Mouse (Mus musculus): Measurements from ENCODE around the gene Ubxn1. TPM values are rescaled to one million over a fixed set of nuclear protein-coding genes. Genes with fewer than 3 reads are reported as not detected.
"Not testable (repeated sequence)": the region's sequence is repeated elsewhere in the genome, so short reads cannot be mapped to it uniquely, and the experiment has no call there.

The Ubxn1 gene
- polyA plus RNA-seq, 1 experiment from 2014 or later, result 179 TPM

DNA sequence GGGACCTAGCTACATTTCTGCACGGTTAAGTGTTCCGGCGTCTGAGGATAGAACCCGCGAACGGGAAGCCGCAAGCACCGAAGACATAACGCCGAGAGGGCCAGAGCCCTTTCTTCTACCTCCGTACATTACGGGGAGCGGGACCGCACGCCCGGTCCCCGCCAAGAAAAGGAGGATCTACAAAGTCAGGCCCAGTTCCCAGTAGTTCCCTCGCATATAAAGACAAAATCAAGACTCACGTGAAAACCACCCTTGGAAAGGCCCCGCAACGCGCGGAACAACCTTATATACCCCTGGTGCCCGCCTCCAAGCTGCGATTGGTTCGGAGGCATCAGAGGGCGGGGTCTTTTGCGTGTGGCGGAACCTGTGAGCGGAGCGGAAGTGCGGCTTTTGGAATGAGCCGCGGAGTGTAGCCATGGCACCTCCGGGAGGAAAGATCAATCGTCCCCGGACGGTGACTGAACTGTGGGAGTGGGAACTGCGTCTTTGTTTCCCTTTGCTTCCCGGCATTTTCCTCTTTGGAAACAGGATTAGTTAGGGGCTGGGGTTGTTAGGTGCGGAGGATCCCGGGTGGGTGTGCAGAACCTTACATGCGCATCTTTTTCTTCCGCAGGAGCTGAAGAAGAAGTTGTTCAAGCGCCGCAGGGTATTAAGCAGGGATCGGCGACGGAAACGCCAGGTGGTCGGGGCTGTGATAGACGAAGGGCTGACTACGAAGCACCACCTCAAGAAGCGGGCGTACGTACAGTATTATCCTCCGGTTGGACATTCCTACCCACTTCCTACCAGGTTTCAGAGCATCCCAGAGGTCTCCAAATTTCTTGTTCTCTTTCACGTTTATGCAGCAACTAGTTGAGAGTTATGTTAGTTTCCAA is 17.5 kb downstream of the Ubxn1 start, which contains the start of the genes 1810009A15Rik and Gm49416:
Gene 1810009A15Rik, plus strand, starts transcription at position 343 of the 875 bp plus-strand sequence.
Gene Gm49416, plus strand, starts transcription at position 416 of the 875 bp plus-strand sequence.
- no peaks in the 10 kb centered on the region for H3K27me3 ChIP-seq
- H3K36me3 ChIP-seq, result peaks cover 14% of the 10 kb centered on the region
- H3K4me1 ChIP-seq, result peaks cover 21% of the 10 kb centered on the region
- peak within 1 kb of the TSS; percentile 88 for H3K27ac ChIP-seq
- WGBS, result under 1% methylated on average over 58 of the region's 58 CpGs
- no peaks in the 10 kb centered on the region for H3K9me3 ChIP-seq
- peak within 1 kb of the TSS; percentile 93 for H3K9ac ChIP-seq
- peak within 1 kb of the TSS; percentile 70 for H3K4me3 ChIP-seq
- ATAC-seq (ENCODE audit: low FRiP score, low read depth), result peak; percentile 95
- peak within 1 kb of the TSS; percentile 66 for H3K4me2 ChIP-seq (replicated peaks)

DNA sequence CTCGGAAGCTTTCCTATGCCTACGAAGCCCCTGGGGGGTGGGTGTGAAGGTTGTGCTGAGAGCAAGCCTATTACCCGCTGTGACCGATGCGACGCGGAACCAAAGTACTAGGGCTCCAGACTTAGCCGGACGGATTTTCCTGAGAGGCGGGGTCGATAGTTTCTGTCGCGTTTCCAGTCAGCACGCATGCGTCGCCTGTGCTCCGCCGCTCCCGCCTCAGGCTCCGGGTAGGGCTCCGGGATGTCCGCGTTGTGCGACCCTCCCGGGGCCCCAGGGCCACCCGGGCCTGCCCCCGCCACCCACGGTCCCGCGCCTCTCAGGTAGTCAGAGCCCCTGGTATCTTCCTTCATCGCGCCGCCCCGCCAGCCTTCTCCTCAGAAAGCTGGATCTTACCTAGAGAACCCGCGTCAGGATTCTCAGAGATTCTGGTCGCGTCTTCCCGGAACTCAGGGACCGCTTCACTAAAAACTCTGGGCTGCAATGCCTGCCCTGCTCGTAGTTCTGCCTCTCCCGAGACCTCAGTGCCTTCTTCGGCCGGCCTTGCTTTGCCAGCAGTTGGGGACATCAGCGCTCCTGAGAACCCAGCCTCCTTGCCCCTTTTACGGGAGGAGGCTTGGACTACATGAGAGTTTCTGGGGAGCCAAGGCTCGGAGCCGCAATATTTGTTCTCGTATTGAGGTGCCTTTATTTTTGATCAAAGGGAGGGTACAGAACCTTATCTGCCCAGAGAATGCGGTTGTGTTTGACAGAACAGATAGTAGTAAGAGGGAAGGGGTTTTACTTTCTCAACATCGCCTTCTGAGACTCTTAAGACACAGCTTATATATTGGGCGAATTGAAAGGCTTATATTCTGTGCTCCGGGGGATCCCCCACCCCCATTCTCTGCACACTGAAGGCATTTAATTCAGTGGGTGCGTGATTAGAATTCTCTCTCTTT is 21.8 kb downstream of the Ubxn1 start, which contains the start of gene Ints5:
Gene Ints5, plus strand, starts transcription at position 177 of the 938 bp plus-strand sequence.
- peak within 1 kb of the TSS; percentile 88 for H3K4me2 ChIP-seq (replicated peaks)
- peak; percentile 60 for ATAC-seq (ENCODE audit: low FRiP score, low read depth)
- H3K9ac ChIP-seq, result peak within 1 kb of the TSS; percentile 94
- H3K36me3 ChIP-seq, result peaks cover 40% of the 10 kb centered on the region
- no peaks in the 10 kb centered on the region for H3K27me3 ChIP-seq
- H3K9me3 ChIP-seq, result no peaks in the 10 kb centered on the region
- H3K4me3 ChIP-seq, result peak within 1 kb of the TSS; percentile 88
- peak within 1 kb of the TSS; percentile 79 for H3K27ac ChIP-seq
- 2% methylated on average over 54 of the region's 54 CpGs for whole genome bisulfite sequencing
- peaks cover 35% of the 10 kb centered on the region for H3K4me1 ChIP-seq

DNA sequence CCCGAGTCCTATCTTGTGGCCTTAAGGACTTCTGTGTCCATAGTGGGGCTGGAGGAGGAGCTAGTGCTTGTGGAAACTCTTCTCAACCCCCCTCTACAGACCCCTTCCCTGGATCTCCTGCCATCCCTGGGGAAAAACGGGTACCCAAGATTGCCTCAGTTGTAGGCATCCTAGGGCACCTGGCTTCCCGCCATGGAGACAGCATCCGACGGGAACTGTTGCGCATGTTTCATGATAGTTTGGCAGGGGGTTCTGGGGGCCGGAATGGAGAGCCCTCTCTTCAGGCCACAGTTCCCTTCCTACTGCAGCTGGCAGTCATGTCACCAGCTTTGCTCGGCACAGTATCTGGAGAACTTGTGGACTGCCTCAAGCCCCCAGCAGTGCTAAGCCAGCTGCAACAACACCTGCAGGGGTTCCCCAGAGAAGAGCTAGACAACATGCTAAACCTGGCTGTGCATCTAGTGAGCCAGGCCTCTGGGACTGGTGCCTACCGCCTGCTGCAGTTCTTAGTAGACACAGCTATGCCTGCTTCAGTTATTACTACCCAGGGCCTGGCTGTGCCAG is 24.2 kb downstream of the Ubxn1 start:
- Histone ChIP-seq H3K4me1 (peaks cover 45% of the 10 kb centered on the region), H3K4me2 (replicated peaks) (no peak overlapping the region), H3K27me3 (no peaks in the 10 kb centered on the region), H3K27ac (no peak overlapping the region), H3K4me3 (no peak overlapping the region), H3K9ac (peak overlapping the region; percentile 25; the same call in 1 of the 2 replicates), H3K36me3 (peaks cover 37% of the 10 kb centered on the region), H3K9me3 (no peaks in the 10 kb centered on the region)
- 91% methylated on average over 9 of the region's 9 CpGs for WGBS
- no peak for ATAC-seq (ENCODE audit: low FRiP score, low read depth)

DNA sequence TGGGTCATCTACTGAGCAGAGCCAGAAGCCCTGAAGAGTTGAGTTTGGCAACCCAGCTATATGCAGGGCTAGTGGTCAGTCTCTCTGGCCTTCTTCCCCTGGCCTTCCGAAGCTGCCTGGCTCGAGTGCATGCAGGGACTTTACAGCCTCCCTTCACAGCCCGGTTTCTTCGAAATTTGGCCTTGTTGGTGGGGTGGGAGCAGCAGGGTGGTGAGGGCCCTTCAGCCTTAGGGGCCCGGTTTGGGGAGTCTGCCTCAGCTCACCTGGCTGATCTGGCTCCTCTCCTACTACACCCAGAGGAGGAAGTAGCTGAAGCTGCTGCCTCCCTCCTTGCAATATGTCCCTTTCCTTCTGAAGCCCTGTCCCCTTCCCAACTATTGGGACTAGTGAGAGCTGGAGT is 24.9 kb downstream of the Ubxn1 start:
- WGBS, result 79% methylated on average over 5 of the region's 5 CpGs
- peaks cover 45% of the 10 kb centered on the region for H3K4me1 ChIP-seq
- H3K4me2 ChIP-seq (replicated peaks); H3K27ac ChIP-seq; H3K9me3 ChIP-seq; H3K4me3 ChIP-seq; H3K27me3 ChIP-seq; ATAC-seq (ENCODE audit: low FRiP score, low read depth): not testable (repeated sequence)
- H3K36me3 ChIP-seq, result peaks cover 31% of the 10 kb centered on the region
- peak overlapping the region; percentile 72; the same call in 1 of the 2 replicates for H3K9ac ChIP-seq

DNA sequence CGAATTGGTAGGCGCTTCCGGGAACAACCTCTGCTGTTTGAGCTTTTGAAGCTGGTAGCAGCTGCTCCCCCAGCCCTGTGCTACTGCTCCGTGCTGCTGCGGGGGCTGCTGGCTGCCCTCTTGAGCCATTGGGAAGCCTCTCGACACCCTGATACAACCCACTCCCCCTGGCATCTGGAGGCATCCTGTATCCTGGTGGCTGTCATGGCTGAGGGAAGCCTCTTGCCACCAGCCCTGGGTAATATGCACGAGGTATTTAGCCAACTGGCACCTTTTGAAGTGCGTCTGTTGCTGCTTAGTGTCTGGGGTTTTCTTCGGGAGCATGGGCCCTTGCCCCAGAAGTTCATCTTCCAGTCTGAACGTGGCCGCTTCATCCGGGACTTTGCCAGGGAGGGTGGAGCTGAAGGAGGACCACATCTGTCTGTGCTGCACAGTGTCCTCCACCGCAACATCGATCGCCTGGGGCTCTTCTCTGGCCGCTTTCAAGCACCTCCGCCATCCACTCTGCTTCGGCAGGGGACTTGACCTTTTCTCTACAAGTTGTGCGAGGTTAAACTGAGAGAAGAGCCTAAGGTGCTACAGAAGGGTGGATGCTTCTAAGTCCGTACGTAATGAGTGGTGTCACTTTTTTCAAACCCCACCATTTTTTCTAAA is 26.0 kb downstream of the Ubxn1 start:
- ATAC-seq (ENCODE audit: low FRiP score, low read depth), result peak; percentile 43
- Histone ChIP-seq H3K36me3 (peaks cover 38% of the 10 kb centered on the region), H3K4me3 (peak overlapping the region; percentile 93), H3K4me1 (peaks cover 45% of the 10 kb centered on the region), H3K9ac (peak overlapping the region; percentile 72), H3K4me2 (replicated peaks) (peak overlapping the region; percentile 80), H3K27ac (peak overlapping the region; percentile 90)
- WGBS, result 19% methylated on average over 21 of the region's 21 CpGs
- H3K27me3 ChIP-seq, H3K9me3 ChIP-seq: not testable (repeated sequence)

DNA sequence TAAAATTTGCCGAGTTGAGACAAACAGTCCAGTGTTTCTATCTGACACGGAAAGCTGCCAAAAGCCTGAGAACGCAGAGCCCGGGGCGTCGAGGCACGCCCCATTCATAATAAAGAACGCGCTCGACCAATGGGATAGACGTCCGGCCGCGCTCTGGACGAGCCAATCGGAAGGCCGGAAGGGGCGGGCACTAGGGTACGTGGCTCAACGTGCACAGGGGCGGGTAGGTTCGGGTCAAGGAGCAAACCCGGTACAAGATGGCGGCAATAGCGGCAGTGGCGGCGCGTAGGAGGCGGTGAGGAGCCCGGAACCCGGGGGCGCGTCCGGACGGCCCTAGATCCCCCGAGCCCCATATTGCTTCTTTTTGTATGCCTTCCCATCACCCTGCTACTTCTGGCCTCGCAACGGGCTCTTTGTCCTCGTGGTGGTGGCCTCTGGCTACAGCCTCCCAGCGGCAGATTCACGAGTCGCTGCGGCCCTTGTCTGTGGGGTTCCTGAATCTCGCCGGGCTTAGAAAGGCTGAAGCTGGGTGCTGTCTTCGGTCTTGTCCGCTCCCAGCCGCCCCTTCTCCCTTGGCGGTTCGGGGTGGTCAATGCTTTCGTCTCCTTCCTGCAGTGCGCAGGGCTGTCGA is 26.7 kb downstream of the Ubxn1 start, which contains the start of gene Ganab:
Gene Ganab, plus strand, starts transcription at position 207 of the 631 bp plus-strand sequence.
- H3K4me2 ChIP-seq (replicated peaks), result peak within 1 kb of the TSS; percentile 80
- under 1% methylated on average over 53 of the region's 53 CpGs for WGBS
- H3K4me1 ChIP-seq, result peaks cover 45% of the 10 kb centered on the region

DNA sequence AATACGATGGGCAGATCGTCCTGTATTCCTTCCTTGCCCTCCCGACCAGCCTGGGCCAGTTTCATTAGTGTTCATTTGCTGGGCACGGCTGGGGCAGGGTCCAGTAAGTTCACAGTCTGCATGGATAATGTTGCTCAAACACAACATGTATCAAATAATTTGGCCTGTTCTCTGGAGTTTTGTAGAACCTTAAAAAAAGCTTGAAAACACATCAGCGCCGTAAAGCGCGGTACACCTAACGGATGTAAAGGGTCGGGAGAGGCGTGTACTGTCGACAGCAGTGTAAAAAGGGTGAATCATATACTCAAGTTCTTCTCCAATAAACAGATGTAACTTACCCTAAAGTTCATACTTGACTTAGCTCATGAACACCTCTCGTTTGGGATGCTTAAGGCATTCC is 27.3 kb downstream of the Ubxn1 start:
- ATAC-seq (ENCODE audit: low FRiP score, low read depth), result no peak
- Histone ChIP-seq H3K36me3 (peaks cover 48% of the 10 kb centered on the region), H3K4me3 (peak overlapping the region; percentile 93), H3K27ac (peak overlapping the region; percentile 91), H3K4me2 (replicated peaks) (peak overlapping the region; percentile 80), H3K27me3 (no peaks in the 10 kb centered on the region), H3K9ac (peak overlapping the region; percentile 97), H3K4me1 (peaks cover 43% of the 10 kb centered on the region), H3K9me3 (no peaks in the 10 kb centered on the region)
- WGBS, result 9% methylated on average over 13 of the region's 13 CpGs

More for the DNA sequence above, 26.7 kb downstream of the Ubxn1 start, which contains the start of gene Ganab:
- Histone ChIP-seq H3K4me3 (peak within 1 kb of the TSS; percentile 93), H3K27ac (peak within 1 kb of the TSS; percentile 91), H3K9me3 (no peaks in the 10 kb centered on the region), H3K9ac (peak within 1 kb of the TSS; percentile 97), H3K36me3 (peaks cover 43% of the 10 kb centered on the region), H3K27me3 (no peaks in the 10 kb centered on the region)
- ATAC-seq (ENCODE audit: low FRiP score, low read depth), result peak; percentile 99

DNA sequence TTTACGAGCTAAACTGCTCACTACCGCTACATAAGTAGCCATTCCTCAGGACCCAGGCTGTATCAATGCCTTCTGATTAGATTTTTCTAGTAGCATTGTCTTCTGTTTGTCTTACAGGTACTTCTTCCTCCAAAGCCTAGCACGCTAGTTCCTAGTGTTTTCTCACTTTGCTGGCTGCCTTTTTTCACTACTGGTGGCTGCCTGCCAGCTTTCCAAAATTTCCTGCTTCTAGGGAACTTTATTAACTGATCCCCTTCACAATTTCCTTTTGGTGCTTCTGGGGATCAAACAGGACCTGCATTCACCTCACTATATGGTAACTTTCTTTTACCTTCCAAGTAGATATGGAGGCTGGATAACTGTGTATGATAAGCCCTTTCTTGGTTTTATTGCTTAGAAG is 27.8 kb downstream of the Ubxn1 start:
- Histone ChIP-seq H3K27ac (no peak overlapping the region), H3K4me3 (peak overlapping the region; percentile 93)

DNA sequence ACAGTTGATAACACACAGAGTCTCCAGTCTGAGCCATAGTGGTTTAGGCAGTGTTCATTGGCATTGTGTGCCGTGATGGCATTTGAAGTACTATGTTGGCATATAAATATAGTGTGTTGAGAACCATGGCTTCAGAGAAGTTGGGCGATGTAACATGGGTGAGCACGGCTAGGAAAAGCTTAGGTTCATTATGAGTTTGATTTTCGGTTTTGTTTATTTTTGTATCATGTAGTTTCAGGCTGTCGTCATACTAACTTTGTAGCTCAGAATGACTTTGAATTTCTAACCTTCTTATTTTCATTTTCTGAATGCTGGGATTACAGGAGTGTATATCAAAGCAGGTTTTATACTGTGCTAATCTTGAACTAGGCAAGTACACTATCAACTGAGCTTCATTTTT is 32.1 kb downstream of the Ubxn1 start:
- H3K4me1 ChIP-seq, result peaks cover 16% of the 10 kb centered on the region
- no peak overlapping the region for H3K9ac ChIP-seq
- H3K9me3 ChIP-seq, result no peaks in the 10 kb centered on the region
- no peaks in the 10 kb centered on the region for H3K27me3 ChIP-seq
- H3K36me3 ChIP-seq, result peaks cover 67% of the 10 kb centered on the region
- WGBS, result 98% methylated on average over 5 of the region's 5 CpGs
- H3K4me3 ChIP-seq, result no peak overlapping the region
- no peak overlapping the region for H3K27ac ChIP-seq
- ATAC-seq (ENCODE audit: low FRiP score, low read depth), result no peak
- H3K4me2 ChIP-seq (replicated peaks), result no peak overlapping the region

More for the DNA sequence above, 27.8 kb downstream of the Ubxn1 start:
- no peak for ATAC-seq (ENCODE audit: low FRiP score, low read depth)
- no peaks in the 10 kb centered on the region for H3K27me3 ChIP-seq
- H3K36me3 ChIP-seq, result peaks cover 53% of the 10 kb centered on the region
- H3K4me1 ChIP-seq, result peaks cover 38% of the 10 kb centered on the region
- H3K9ac ChIP-seq, result peak overlapping the region; percentile 97
- WGBS, result 33% methylated on average over 3 of the region's 3 CpGs
- no peaks in the 10 kb centered on the region for H3K9me3 ChIP-seq
- peak overlapping the region; percentile 80 for H3K4me2 ChIP-seq (replicated peaks)

DNA sequence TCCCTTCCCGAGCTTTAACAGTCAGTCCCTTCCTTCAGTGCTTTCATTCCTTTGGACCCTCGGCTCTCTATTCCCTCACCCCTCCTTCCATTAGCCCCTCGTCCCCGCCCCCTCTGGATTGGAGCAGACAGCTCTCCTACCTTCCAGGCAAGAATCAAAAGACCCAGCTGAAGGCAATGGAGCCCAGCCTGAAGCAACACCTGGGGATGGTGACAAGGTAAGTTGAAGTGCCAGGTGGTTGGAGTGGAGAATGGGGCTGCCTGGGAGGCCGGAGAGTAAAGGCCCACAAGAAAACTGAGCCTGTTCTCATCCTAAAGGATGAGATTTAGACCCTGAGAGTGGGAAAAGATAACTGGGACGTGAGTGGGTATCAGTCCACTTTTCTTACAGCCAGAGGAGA is 37.2 kb downstream of the Ubxn1 start:
- Histone ChIP-seq H3K9me3 (no peaks in the 10 kb centered on the region), H3K4me1 (no peaks in the 10 kb centered on the region), H3K4me2 (replicated peaks) (no peak overlapping the region), H3K36me3 (peaks cover 96% of the 10 kb centered on the region), H3K4me3 (no peak overlapping the region), H3K9ac (no peak overlapping the region), H3K27ac (no peak overlapping the region), H3K27me3 (no peaks in the 10 kb centered on the region)
- ATAC-seq (ENCODE audit: low FRiP score, low read depth), result no peak
- WGBS, result 92% methylated on average over 6 of the region's 6 CpGs

DNA sequence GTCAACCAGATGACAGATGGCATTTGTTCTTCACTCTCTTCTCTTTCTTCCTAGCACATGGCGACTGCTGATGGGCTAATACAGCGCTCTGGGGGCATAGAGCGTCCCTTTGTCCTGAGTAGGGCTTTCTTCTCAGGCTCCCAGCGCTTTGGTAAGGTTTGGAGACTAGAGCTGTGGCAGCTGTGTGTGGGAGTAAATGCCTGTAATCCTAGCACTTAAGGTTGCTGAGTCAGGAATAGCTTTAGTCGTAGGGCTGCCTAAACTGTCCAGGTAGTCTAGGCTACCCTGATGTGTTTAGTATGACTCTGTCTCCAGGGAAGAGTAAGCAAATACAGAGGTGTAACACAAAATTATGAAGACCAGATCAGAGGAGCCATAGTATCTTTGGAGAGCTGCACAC is 40.5 kb downstream of the Ubxn1 start:
- Histone ChIP-seq H3K27ac (no peak overlapping the region), H3K9ac (no peak overlapping the region), H3K9me3 (no peaks in the 10 kb centered on the region), H3K27me3 (no peaks in the 10 kb centered on the region), H3K4me1 (no peaks in the 10 kb centered on the region), H3K4me3 (no peak overlapping the region), H3K4me2 (replicated peaks) (no peak overlapping the region), H3K36me3 (peaks cover 100% of the 10 kb centered on the region)
- 93% methylated on average over 5 of the region's 5 CpGs for WGBS
- no peak for ATAC-seq (ENCODE audit: low FRiP score, low read depth)

Data from limb, embryonic 13.5 days (tissue).